Mouse (Mus musculus) frontal cortex, postnatal 25 days (tissue): ENCODE measurements around the gene Samd1.

ENCODE experiments used
- DNase-seq, 2 experiments: peaks; one replicate each; pipeline ENCODE4 v3.0.0; 2022; ENCODE audit warnings: low spot score in 2 of 2

Samd1 gene

GRCm38 (mm10) chr8:83997511-83998141, at the start of gene Samd1:
Gene Samd1 (plus strand): TSS chr8:83997672.
- no peak for DNase-seq

- no peak for DNase-seq
These were observed 42.7 kb upstream of the Samd1 start for GRCm38 (mm10) chr8:83954749-83955105.

- peak; percentile 93 to 96 for DNase-seq
These were observed 42.1 kb upstream of the Samd1 start, which contains the start of the genes Gm10644 and Asf1b for GRCm38 (mm10) chr8:83955106-83955957. Gene Gm10644 (minus strand): TSS chr8:83955205. Gene Asf1b (plus strand): TSS chr8:83955507.

- no peak for DNase-seq
These were observed 41.6 kb upstream of the Samd1 start for GRCm38 (mm10) chr8:83955958-83956218.

GRCm38 (mm10) chr8:83956789-83957188, 40.7 kb upstream of the Samd1 start:
- no peak for DNase-seq

- no peak for DNase-seq
These were observed 33.3 kb upstream of the Samd1 start for GRCm38 (mm10) chr8:83964015-83964765.

GRCm38 (mm10) chr8:83967701-83968100, 29.8 kb upstream of the Samd1 start:
- no peak for DNase-seq

- no peak for DNase-seq
These were observed 26.4 kb upstream of the Samd1 start for GRCm38 (mm10) chr8:83971121-83971520.

GRCm38 (mm10) chr8:83971661-83972060, 25.8 kb upstream of the Samd1 start:
- DNase-seq, result no peak

- peak; percentile 96 to 98 for DNase-seq
These were observed 25.0 kb upstream of the Samd1 start, which contains the start of gene Prkaca for GRCm38 (mm10) chr8:83972150-83973120. Gene Prkaca (plus strand): TSS chr8:83972993.

GRCm38 (mm10) chr8:83973161-83974031, 24.1 kb upstream of the Samd1 start:
- DNase-seq, result no peak

GRCm38 (mm10) chr8:83974521-83974920, 23.0 kb upstream of the Samd1 start:
- no peak for DNase-seq

GRCm38 (mm10) chr8:83976101-83976630, 21.3 kb upstream of the Samd1 start:
- DNase-seq, result no peak

- DNase-seq, result no peak
These were observed 20.6 kb upstream of the Samd1 start for GRCm38 (mm10) chr8:83976779-83977350.

- no peak for DNase-seq
These were observed 19.8 kb upstream of the Samd1 start for GRCm38 (mm10) chr8:83977646-83978045.

GRCm38 (mm10) chr8:83978200-83978599, 19.3 kb upstream of the Samd1 start:
- DNase-seq, result no peak

GRCm38 (mm10) chr8:83980250-83980649, 17.2 kb upstream of the Samd1 start:
- DNase-seq, result no peak

GRCm38 (mm10) chr8:83980845-83981244, 16.6 kb upstream of the Samd1 start:
- no peak for DNase-seq

- DNase-seq, result no peak
These were observed 15.9 kb upstream of the Samd1 start for GRCm38 (mm10) chr8:83981533-83981932.

GRCm38 (mm10) chr8:83982449-83982848, 15.0 kb upstream of the Samd1 start:
- no peak for DNase-seq
